Mouse (Mus musculus) neural tube, embryonic 12.5 days (tissue): ENCODE measurements at regions not wholly inside any gene's neighbourhood (a gene's known extent, or its start where the extent isn't known, plus 50 kb on each side); places are given as distances from the start of the nearest gene placed in this dataset.
A peak's percentile ranks its signal among the peaks of the same experiment; 100 is the strongest.

Source experiments
- ATAC-seq: fragments of 200-750 bp; cut with Nextera tagmentation; 2 replicates; pipeline ENCODE4 v1.8.0; 2017; ENCODE audit warnings: low read depth, mild to moderate bottlenecking, moderate TSS enrichment, moderate library complexity; ENCODE audit not compliant: low FRiP score
- H3K27ac ChIP-seq: fragments of 300-500 bp; sonication (generic); 2 replicates; pipeline ENCODE4 v1.5.1; 2016
- H3K27me3 ChIP-seq: fragments of 300-500 bp; sonication (generic); replicated peaks from 2 replicates; pipeline ENCODE4 v1.6.1; 2016; ENCODE audit warnings: mild to moderate bottlenecking
- H3K36me3 ChIP-seq: fragments of 300-500 bp; sonication (generic); 2 replicates; pipeline ENCODE4 v1.6.1; 2016; ENCODE audit warnings: mild to moderate bottlenecking
- H3K4me1 ChIP-seq: fragments of 300-500 bp; sonication (generic); 2 replicates; pipeline ENCODE4 v1.6.1; 2016
- H3K4me2 ChIP-seq: fragments of 300-500 bp; sonication (generic); replicated peaks from 2 replicates; pipeline ENCODE4 v1.6.1; 2016; ENCODE audit warnings: mild to moderate bottlenecking
- H3K4me3 ChIP-seq: fragments of 300-500 bp; sonication (generic); 2 replicates; pipeline ENCODE4 v1.5.1; 2016
- H3K9ac ChIP-seq: fragments of 300-500 bp; sonication (generic); 2 replicates; pipeline ENCODE4 v1.6.1; 2016; ENCODE audit warnings: mild to moderate bottlenecking
- H3K9me3 ChIP-seq: fragments of 300-500 bp; sonication (generic); 2 replicates; pipeline ENCODE4 v1.6.1; 2016; ENCODE audit warnings: mild to moderate bottlenecking
- WGBS: fragments of 180-500 bp; shearing (Covaris S2); methylation state at CpG from one replicate; pipeline ENCODE4 v1.1.7; 2016; 5-methylcytosine and 5-hydroxymethylcytosine counted together

DNA sequence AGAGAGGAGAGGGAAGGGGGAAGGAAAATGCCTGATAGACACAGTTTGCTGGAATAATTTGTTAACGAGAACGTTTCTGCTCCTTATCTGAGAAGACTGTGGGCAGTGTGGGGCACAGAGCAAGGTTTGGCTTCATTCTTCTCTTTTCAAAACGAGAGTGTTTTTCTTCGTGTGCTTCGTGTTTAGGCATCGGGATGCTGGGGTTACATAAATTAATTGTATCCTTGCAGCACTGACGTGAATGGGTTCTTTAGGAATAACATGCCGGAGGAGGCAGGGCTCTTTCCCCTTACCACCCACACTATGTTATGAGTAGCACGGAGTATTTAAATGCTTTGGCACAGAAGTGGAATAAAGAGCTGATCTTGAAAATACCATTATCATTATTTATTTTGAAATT is 110.9 kb upstream of the Hhip start:
- H3K36me3 ChIP-seq: no peaks in the 10 kb centered on the region
- WGBS: 71% methylated on average over 9 of the region's 9 CpGs

DNA sequence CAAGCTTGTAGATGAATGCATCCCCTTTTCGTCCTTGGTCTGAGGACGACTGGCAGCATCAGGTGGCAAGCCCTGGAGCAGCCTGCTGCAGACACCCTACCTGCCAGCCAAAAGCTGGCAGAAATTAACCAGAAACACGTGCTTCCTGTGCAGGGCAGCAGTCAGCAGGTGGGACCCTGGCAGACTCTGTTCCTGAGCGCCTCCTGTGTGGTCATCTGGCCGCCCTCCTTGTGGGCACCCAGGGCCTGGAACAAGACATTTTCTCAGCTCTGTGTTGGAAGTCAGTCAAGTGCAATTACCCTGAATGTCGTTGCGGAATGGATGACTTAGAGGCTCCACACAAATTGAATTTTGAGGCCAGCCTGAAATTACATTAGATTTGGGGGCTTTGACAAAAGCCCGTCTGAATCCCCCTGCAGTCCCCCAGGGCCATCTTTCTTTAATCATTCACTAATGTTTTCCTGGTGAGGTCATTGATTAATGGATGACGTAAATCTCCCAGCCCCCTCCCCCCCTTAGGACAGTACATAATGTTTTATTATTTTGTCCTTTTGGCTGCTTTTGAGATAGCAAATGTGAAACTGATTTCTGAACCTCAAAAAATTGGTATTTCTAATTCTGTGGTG is 91.8 kb upstream of the Hhip start:
- Histone ChIP-seq H3K4me1 (peaks cover 6% of the 10 kb centered on the region; the same call in 1 of the 2 replicates), H3K9ac (no peak overlapping the region), H3K36me3 (no peaks in the 10 kb centered on the region), H3K4me3 (no peak overlapping the region), H3K27me3 (no peaks in the 10 kb centered on the region), H3K9me3 (no peaks in the 10 kb centered on the region), H3K27ac (no peak overlapping the region), H3K4me2 (no peak overlapping the region)
- WGBS: 41% methylated on average over 9 of the region's 9 CpGs
- ATAC-seq: peak; percentile 56; the same call in 1 of the 2 replicates

More for the DNA sequence above, 110.9 kb upstream of the Hhip start:
- no peaks in the 10 kb centered on the region for H3K4me1 ChIP-seq
- H3K4me3 ChIP-seq: no peak overlapping the region
- no peaks in the 10 kb centered on the region for H3K9me3 ChIP-seq
- H3K4me2 ChIP-seq: no peak overlapping the region
- ATAC-seq: no peak
- no peak overlapping the region for H3K27ac ChIP-seq
- H3K27me3 ChIP-seq: no peaks in the 10 kb centered on the region
- no peak overlapping the region for H3K9ac ChIP-seq

DNA sequence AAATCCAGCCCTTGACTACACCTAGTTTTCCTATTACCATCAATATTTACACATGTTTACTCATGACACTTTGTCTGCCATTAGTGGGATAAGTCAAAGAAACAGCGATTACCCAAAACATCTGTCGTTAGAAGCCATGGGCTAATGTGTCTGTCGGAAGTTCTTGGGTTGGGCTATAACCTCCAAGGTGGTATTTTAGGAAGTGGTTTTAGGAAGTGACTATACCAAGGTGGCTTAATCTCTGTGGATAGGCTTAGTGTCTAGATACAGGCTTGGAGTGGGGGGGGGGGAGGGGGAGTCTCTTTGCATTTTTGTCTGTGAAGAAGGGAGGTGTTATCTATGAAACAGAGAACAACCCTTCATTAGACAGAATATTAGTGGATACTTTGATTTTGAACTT is 90.1 kb upstream of the Hhip start:
- 90% methylated on average over 3 of the region's 3 CpGs for WGBS
- Histone ChIP-seq H3K4me1 (peaks cover 6% of the 10 kb centered on the region; the same call in 1 of the 2 replicates), H3K9ac (no peak overlapping the region), H3K36me3 (no peaks in the 10 kb centered on the region), H3K9me3 (no peaks in the 10 kb centered on the region), H3K27me3 (no peaks in the 10 kb centered on the region), H3K27ac (no peak overlapping the region), H3K4me3 (no peak overlapping the region), H3K4me2 (no peak overlapping the region)
- no peak for ATAC-seq

DNA sequence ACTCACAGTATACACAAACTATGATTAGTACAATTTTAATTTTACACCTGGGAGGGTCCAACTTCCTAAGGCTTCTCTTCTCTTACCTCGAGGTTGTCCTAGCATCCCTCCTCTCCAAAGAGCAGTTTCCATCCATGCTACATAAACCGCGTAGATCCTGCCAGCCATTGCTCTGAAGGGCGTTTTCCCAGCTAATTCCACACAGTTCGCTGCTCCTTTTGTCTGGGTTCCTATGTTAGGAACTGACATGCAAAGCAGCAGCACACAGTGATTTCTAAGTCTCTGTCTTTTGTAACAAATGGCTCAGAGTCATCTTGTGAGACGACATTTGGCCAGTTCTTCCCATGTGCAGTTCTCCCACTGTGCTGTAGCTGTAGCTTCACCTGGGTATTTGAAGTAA is 80.7 kb upstream of the Hhip start:
- Histone ChIP-seq H3K27me3 (no peaks in the 10 kb centered on the region), H3K9ac (no peak overlapping the region), H3K4me3 (no peak overlapping the region), H3K27ac (no peak overlapping the region), H3K4me2 (no peak overlapping the region), H3K36me3 (no peaks in the 10 kb centered on the region), H3K9me3 (no peaks in the 10 kb centered on the region), H3K4me1 (no peaks in the 10 kb centered on the region)
- no peak for ATAC-seq
- WGBS: 49% methylated on average over 6 of the region's 6 CpGs

DNA sequence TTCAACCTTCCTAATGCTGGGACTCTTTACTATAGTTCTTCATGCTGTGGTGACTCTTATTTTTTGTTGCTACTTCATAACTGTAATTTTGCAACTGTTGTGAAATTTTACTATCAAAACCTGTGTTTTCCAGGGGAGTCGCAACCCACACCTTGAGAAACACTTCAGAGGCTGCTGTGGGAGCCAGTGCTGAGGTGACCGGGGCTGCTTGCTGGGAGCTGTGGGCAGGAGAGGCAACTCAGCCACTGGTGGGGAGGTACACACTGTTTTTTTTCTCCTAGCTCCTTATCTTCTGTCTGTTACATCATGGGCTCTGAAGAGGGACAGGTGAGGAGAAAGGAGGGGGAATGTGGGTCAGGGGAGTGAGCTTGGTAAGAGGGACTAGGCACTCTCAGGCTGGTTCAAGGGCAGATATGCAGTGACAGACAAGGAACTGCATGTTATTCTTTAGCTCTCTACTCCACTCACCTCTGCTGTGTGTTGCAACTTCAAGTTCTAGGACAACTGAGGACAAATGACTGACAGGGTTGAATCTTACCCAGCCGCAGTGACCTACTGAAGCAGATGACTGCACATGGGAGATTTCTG is 62.7 kb upstream of the Hhip start:
- WGBS: 92% methylated on average over 3 of the region's 3 CpGs
- H3K9ac ChIP-seq: no peak overlapping the region
- H3K9me3 ChIP-seq: no peaks in the 10 kb centered on the region
- H3K4me3 ChIP-seq: no peak overlapping the region
- ATAC-seq: no peak
- H3K4me1 ChIP-seq: no peaks in the 10 kb centered on the region
- H3K4me2 ChIP-seq: no peak overlapping the region
- no peak overlapping the region for H3K27ac ChIP-seq
- H3K27me3 ChIP-seq: no peaks in the 10 kb centered on the region
- no peaks in the 10 kb centered on the region for H3K36me3 ChIP-seq

DNA sequence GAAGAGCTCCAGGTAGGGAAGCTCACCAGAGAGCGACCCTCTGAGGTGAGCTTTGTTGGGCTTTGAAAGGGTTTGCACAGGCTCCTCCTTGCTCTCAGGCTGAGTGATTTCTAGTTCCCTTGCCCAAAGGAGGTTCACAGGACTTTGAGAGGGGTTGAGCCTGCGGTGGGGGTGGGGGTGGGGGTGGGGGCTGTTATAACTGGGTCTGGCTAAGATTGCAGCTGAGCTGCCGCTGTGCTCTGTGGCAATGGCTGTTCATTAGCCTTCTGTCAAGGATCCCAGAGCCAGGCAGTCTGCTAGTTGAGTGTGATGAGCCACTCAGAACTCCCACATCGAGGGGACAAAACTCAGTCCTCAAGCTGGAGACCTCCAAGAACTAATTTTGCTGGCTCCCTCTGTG is 59.5 kb upstream of the Hhip start:
- H3K4me1 ChIP-seq: no peaks in the 10 kb centered on the region
- H3K27ac ChIP-seq: no peak overlapping the region
- no peak overlapping the region for H3K4me3 ChIP-seq
- H3K9ac ChIP-seq: no peak overlapping the region
- no peak for ATAC-seq
- no peaks in the 10 kb centered on the region for H3K27me3 ChIP-seq
- H3K36me3 ChIP-seq: no peaks in the 10 kb centered on the region
- no peak overlapping the region for H3K4me2 ChIP-seq
- H3K9me3 ChIP-seq: no peaks in the 10 kb centered on the region
- 42% methylated on average over 4 of the region's 4 CpGs for WGBS
